Mouse (Mus musculus) frontal cortex, postnatal 14 days (tissue): ENCODE measurements at regions not wholly inside any gene's neighbourhood (a gene's known extent, or its start where the extent isn't known, plus 50 kb on each side); places are given as distances from the start of the nearest gene placed in this dataset.
A peak's percentile ranks its signal among the peaks of the same experiment; 100 is the strongest.
"Not testable (repeated sequence)": the region's sequence is repeated elsewhere in the genome, so short reads cannot be mapped to it uniquely, and the experiment has no call there.

Experiments used
- DNase-seq, 2 experiments: peaks; one replicate each; pipeline ENCODE4 v3.0.0; 2022; ENCODE audit warnings: low spot score in 2 of 2

GRCm38 (mm10) chr17:6489926-6490564 lies 60.1 kb downstream of the Dynlt1b start:
- peak; percentile 46 to 57 for DNase-seq

GRCm38 (mm10) chr17:6490565-6490935 lies 60.6 kb downstream of the Dynlt1b start:
- not testable (repeated sequence) for DNase-seq

- DNase-seq = peak in 1 of 2 experiments; percentile 30
These were observed 62.6 kb downstream of the Dynlt1b start for GRCm38 (mm10) chr17:6492501-6492900.

- DNase-seq = peak; percentile 69 to 70
These were observed 63.0 kb downstream of the Dynlt1b start for GRCm38 (mm10) chr17:6492950-6493349.

- not testable (repeated sequence) for DNase-seq
These were observed 66.6 kb downstream of the Dynlt1b start for GRCm38 (mm10) chr17:6496491-6496890.

- not testable (repeated sequence) for DNase-seq
These were observed 72.8 kb downstream of the Dynlt1b start for GRCm38 (mm10) chr17:6502676-6503075.

GRCm38 (mm10) chr17:6505896-6506295 lies 76.0 kb downstream of the Dynlt1b start:
- DNase-seq = not testable (repeated sequence)

GRCm38 (mm10) chr17:6515128-6515527 lies 85.2 kb downstream of the Dynlt1b start:
- DNase-seq = not testable (repeated sequence)

- DNase-seq = not testable (repeated sequence)
These were observed 82.4 kb upstream of the Dynlt1c start for GRCm38 (mm10) chr17:6519107-6519506.

GRCm38 (mm10) chr17:6520001-6520400 lies 81.5 kb upstream of the Dynlt1c start:
- not testable (repeated sequence) for DNase-seq

- DNase-seq = not testable (repeated sequence)
These were observed 80.7 kb upstream of the Dynlt1c start for GRCm38 (mm10) chr17:6520751-6521150.

GRCm38 (mm10) chr17:6522185-6522584 lies 79.3 kb upstream of the Dynlt1c start:
- not testable (repeated sequence) for DNase-seq

GRCm38 (mm10) chr17:6538723-6539122 lies 62.7 kb upstream of the Dynlt1c start:
- DNase-seq = not testable (repeated sequence)

GRCm38 (mm10) chr17:6547064-6547760 lies 54.3 kb upstream of the Dynlt1c start:
- DNase-seq = not testable (repeated sequence)

- DNase-seq = not testable (repeated sequence)
These were observed 53.5 kb upstream of the Dynlt1c start for GRCm38 (mm10) chr17:6547937-6548336.
